Mouse (Mus musculus): ENCODE measurements around the gene Ltb. TPM values are rescaled to one million over a fixed set of nuclear protein-coding genes. Genes with fewer than 3 reads are reported as not detected.
"Not testable (repeated sequence)": the region's sequence is repeated elsewhere in the genome, so short reads cannot be mapped to it uniquely, and the experiment has no call there.

The Ltb gene
- total RNA-seq, 2 experiments from 2014 or later, result 0.76 to 0.77 TPM

GRCm38 (mm10) chr17:35225456-35225855, 31.2 kb downstream of the Ltb start:
- no peak for TF ChIP-seq CTCF (conservative IDR thresholded peaks at IDR 0.05)
- H3K4me3 ChIP-seq, result no peak overlapping the region
- DNase-seq (ENCODE audit: low spot score in 2 of 2), result no peak
- H3K27ac ChIP-seq, result no peak overlapping the region

DNA sequence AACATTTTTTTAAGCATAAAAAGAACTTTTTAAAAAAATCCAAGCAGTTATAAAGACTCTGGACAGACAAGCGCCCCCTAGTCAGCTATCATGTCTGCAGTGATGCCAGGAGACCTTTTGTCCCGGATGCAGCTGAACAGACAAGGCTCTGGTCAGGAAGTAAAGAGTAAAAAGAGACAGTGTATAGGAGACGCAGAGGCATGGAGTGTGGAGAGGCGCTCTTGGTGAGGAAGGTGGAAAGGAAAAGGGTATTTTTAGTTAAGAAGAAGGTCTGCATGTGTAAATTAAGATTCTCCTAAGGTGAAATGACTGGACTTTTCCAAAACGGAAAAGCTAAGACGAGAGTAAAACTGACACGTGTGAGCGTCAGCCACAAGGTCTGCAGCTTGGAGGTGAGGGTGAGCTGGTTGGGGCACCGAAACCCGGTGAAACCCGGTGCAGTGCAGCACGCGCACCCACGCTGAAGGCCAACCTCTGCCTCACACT, 32.4 kb downstream of the Ltb start:
- H3K27ac ChIP-seq, result no peak overlapping the region
- DNase-seq (ENCODE audit: low spot score in 2 of 2), result no peak
- TF ChIP-seq CTCF (conservative IDR thresholded peaks at IDR 0.05), result peak; percentile 27
- no peak overlapping the region for H3K4me3 ChIP-seq

DNA sequence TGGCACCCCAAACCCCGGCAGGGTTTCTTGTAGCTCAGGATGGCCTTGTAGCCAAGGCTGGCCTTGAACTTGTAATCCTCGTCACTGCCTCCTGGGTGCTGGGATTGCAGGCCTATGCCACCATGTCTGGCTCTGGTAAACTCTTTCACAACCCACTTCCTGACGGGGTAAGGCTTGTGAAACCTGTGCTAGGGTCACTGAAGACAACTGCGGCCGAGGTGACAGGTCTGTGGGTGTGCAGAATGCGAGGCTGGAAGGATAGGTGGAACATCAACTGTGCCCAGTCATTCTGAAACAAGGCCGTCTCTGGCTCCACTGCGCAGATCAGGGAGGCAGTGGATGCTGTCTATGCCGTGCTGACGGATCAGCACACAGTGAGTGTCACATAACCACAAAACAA, 36.8 kb downstream of the Ltb start:
- H3K4me3 ChIP-seq, result no peak overlapping the region
- DNase-seq (ENCODE audit: low spot score in 2 of 2), result no peak
- H3K27ac ChIP-seq, result no peak overlapping the region
- no peak for TF ChIP-seq CTCF (conservative IDR thresholded peaks at IDR 0.05)

DNA sequence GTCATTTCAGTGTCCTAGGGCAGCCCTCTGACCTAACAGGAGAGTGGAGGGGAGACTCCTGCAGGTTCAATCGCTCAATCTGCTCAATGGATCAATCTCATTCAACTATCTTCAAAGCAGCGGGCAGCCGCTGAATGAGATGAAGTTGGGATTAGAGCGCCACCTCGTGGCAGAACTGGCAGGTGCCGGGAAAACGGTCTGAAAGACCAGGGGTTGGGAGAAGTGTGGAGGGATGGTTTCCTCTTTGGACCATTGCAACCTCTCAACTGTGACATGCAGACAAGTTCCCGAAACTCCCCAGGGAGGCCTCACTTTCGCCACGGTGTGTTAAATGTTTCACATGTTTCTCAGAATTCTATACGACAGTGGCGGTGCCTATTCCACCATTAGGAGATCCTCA, 37.8 kb downstream of the Ltb start:
- H3K4me3 ChIP-seq, result no peak overlapping the region; the same call in 1 of the 2 replicates
- peak overlapping the region; percentile 83 for H3K27ac ChIP-seq
- peak; percentile 95 for TF ChIP-seq CTCF (conservative IDR thresholded peaks at IDR 0.05)
- peak; percentile 75 to 90 for DNase-seq (ENCODE audit: low spot score in 2 of 2)

DNA sequence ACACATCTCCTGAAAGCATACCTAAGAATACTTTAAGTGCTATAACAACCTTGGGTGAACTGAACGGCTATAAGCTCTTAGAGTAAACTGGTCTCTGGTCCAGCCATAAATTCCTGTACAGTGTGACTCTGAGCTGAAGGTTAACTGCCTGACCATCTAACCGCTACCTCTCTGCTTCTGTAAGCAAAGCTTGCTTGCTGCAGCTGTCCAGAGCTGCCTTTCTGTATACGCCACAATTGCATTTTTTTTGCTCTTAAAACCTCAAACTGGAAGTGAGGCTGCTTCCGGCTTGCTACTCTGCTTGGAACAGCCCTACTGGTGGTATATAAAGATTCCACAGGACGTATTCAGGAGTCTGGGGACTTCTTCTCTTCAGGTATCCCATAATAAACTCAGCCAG, 38.4 kb downstream of the Ltb start:
- DNase-seq (ENCODE audit: low spot score in 2 of 2), result no peak
- no peak for TF ChIP-seq CTCF (conservative IDR thresholded peaks at IDR 0.05)
- peak overlapping the region; percentile 2 for H3K4me3 ChIP-seq
- H3K27ac ChIP-seq, result peak overlapping the region; percentile 83

- Histone ChIP-seq H3K27ac (peak within 1 kb of the TSS; percentile 93), H3K4me3 (peak within 1 kb of the TSS; percentile 78)
- TF ChIP-seq CTCF (conservative IDR thresholded peaks at IDR 0.05), result no peak
- DNase-seq (ENCODE audit: low spot score in 2 of 2), result no peak
These were observed 39.1 kb downstream of the Ltb start, which contains the start of gene Atp6v1g2 for GRCm38 (mm10) chr17:35233114-35233980. Gene Atp6v1g2 (plus strand): TSS chr17:35233660.

GRCm38 (mm10) chr17:35234090-35234489, 39.9 kb downstream of the Ltb start:
- Histone ChIP-seq H3K4me3 (peak overlapping the region; percentile 78; the same call in 1 of the 2 replicates), H3K27ac (peak overlapping the region; percentile 93)
- DNase-seq (ENCODE audit: low spot score in 2 of 2), result not testable (repeated sequence)

DNA sequence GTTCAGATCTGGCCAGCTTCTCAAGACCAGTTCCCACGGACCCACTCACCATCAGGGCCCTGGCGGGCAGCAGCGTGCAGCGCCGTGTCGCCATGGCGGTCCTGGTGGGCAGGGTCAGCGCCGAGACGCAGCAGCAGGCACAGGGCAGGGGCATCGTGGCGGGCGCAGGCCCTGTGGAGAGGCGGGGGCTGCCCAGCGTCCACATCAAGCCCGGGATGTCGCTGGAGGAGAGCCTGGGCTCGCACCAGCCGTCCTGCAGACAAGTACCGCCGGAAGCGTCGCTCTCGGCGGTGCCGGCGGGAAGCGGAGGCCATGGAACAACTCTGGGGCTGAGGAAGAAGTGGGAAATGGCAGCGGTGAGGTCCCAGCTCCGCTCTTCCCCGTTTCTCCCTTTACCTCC, 40.7 kb downstream of the Ltb start:
- 0 out of 2 replicates have a peak, but pooled peaks have one; percentile 10 for TF ChIP-seq CTCF (conservative IDR thresholded peaks at IDR 0.05)
- no peak for DNase-seq (ENCODE audit: low spot score in 2 of 2)
- Histone ChIP-seq H3K27ac (peak overlapping the region; percentile 93), H3K4me3 (peak overlapping the region; percentile 78)

DNA sequence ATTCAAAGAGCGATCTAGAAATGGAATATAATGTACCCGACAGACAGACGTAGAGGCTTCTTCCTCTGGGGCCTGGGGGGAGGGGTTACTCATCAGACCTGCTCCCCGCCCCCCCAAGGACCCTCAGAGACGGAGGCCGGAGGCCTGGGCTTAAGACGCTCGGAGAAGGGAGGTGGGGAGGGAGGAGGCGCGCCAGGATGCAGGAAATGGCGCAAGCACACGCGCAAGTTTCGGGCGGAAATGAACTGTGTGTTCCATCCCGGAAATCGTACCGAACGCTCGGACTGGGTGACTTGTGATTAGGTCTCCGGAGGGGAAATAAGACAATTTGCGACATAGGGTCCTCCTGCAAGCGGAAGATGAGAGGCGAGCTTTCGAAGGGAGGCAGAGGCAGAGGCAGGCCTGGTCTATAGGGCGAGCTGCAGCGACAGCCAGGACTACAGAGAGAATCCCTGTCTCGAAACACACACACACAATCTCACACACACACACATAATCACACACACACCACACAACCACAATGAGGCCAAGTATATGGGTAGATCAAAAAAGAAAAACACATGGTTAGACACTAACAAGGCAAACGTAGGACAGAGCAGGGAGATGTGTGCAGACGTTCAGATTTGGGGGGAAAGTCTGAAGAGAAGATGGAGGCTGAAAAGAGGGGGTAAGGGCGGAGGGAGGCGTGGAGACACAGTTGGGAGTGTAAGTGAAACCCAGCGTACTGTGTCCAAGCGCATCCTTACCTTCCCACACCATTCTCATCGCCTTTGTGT, 41.6 kb downstream of the Ltb start, which contains the start of gene Nfkbil1:
Nfkbil1 (minus strand) TSS at position 179 of the 776 bp plus-strand sequence.
- Histone ChIP-seq H3K4me3 (peak within 1 kb of the TSS; percentile 78), H3K27ac (peak within 1 kb of the TSS; percentile 93)
- TF ChIP-seq CTCF (conservative IDR thresholded peaks at IDR 0.05), result 0 out of 2 replicates have a peak, but pooled peaks have one; percentile 0
- DNase-seq (ENCODE audit: low spot score in 2 of 2), result peak; percentile 91 to 95

DNA sequence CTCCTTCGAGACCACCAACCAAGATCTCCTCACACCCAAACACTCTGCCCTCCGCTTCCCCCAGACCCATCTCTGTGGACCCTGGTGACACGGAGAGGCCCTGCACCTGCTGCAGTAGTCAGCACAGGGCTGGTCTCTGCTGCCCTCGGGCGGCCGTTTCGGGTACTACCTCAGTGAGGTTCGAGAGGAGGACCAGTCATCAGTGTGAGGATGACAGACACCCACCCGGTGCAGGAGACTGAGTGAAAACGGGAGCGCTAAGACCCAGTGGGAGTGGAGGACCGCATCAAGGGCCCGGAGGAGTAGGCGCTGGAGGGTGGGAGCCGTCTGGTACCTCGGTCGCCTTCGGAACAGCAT, 42.1 kb downstream of the Ltb start:
- peak; percentile 99 to 100 for DNase-seq (ENCODE audit: low spot score in 2 of 2)
- Histone ChIP-seq H3K27ac (peak overlapping the region; percentile 93), H3K4me3 (peak overlapping the region; percentile 78)
- peak; percentile 100 for TF ChIP-seq CTCF (conservative IDR thresholded peaks at IDR 0.05)

GRCm38 (mm10) chr17:35236996-35237395, 42.8 kb downstream of the Ltb start:
- H3K4me3 ChIP-seq, result peak overlapping the region; percentile 78
- TF ChIP-seq CTCF (conservative IDR thresholded peaks at IDR 0.05), result no peak
- H3K27ac ChIP-seq, result peak overlapping the region; percentile 93
- DNase-seq (ENCODE audit: low spot score in 2 of 2), result no peak

DNA sequence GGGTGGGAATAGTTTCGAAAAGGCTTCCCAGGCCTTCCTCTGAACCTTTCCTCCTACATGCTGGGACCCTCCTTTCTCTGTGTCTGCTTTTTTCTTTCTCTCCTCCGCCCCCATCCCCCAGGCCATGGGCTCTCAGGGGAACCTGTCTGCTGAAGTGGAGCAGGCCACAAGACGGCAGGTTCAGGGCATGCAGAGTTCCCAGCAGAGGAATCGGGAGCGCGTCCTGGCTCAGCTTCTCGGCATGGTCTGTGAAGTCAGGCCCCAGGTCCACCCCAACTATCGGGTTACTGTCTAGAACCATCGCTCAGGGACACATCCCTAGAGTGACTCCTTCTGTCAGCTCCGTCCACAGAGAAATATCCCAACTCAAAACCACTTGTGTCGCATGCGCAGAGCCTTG, 43.3 kb downstream of the Ltb start:
- peak overlapping the region; percentile 78 for H3K4me3 ChIP-seq
- H3K27ac ChIP-seq, result peak overlapping the region; percentile 93
- TF ChIP-seq CTCF (conservative IDR thresholded peaks at IDR 0.05), result no peak
- no peak for DNase-seq (ENCODE audit: low spot score in 2 of 2)

GRCm38 (mm10) chr17:35239700-35240099, 45.5 kb downstream of the Ltb start:
- no peak for TF ChIP-seq CTCF (conservative IDR thresholded peaks at IDR 0.05)
- H3K27ac ChIP-seq, result peak overlapping the region; percentile 100; the same call in 1 of the 2 replicates
- DNase-seq (ENCODE audit: low spot score in 2 of 2), result no peak
- H3K4me3 ChIP-seq, result no peak overlapping the region

All from layer of hippocampus, adult 2 months (tissue).